Mouse (Mus musculus): ENCODE measurements around the gene Pitx2. TPM values are rescaled to one million over a fixed set of nuclear protein-coding genes. Genes with fewer than 3 reads are reported as not detected.

Pitx2 gene
- polyA plus RNA-seq, 2 experiments = 11.9 to 13.3 TPM

DNA sequence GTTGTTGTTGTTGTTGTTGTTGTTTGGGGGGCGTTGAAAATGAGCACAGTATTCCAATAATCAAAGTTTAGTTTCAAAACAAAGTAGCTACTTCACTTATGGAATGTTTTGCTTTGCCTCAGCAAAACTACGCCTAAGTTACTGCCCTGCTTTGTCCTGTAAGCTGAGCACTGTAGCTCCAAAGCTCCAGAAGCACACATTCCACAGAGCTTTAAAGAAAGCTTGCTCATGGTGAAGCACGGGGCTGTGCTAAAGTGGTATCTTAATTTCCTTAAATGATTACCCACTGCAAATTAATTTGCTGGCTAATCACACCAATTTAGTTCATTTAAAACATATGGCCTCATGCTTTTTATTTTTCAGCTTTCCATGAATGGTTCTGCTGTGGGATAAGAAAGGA is 1.5 kb downstream of the Pitx2 start:
- Histone ChIP-seq H3K36me3 (ENCODE audit: control insufficient read depth, insufficient read depth, low read length) (no peaks in the 10 kb centered on the region), H3K27me3 (ENCODE audit: control insufficient read depth, insufficient read depth, low read length) (peaks cover 96% of the 10 kb centered on the region), H3K27ac (replicated peaks; ENCODE audit: low read depth, low read length) (no peak overlapping the region), H3K9ac (ENCODE audit: low read depth, low read length, severe bottlenecking) (no peak overlapping the region), H3K9me3 (ENCODE audit: control insufficient read depth, low read length) (no peaks in the 10 kb centered on the region), H3K4me3 (replicated peaks; ENCODE audit: low read length) (no peak overlapping the region; the same call in 1 of the 2 replicates), H3K4me1 (ENCODE audit: control insufficient read depth, insufficient read depth, low read length) (peaks cover 11% of the 10 kb centered on the region; the same call in 1 of the 2 replicates), H3K4me2 (replicated peaks; ENCODE audit: low read depth, low read length, severe bottlenecking) (no peak overlapping the region)
- 2% methylated on average over 3 of the region's 3 CpGs for WGBS
- DNase-seq (ENCODE audit: low spot score) (no peak), ATAC-seq (ENCODE audit: low FRiP score, low read depth) (no peak)
- no peak for TF ChIP-seq POLR2A (IDR thresholded peaks at IDR 0.05; ENCODE audit: borderline replicate concordance, extremely low read depth, insufficient read depth, insufficient read length)

DNA sequence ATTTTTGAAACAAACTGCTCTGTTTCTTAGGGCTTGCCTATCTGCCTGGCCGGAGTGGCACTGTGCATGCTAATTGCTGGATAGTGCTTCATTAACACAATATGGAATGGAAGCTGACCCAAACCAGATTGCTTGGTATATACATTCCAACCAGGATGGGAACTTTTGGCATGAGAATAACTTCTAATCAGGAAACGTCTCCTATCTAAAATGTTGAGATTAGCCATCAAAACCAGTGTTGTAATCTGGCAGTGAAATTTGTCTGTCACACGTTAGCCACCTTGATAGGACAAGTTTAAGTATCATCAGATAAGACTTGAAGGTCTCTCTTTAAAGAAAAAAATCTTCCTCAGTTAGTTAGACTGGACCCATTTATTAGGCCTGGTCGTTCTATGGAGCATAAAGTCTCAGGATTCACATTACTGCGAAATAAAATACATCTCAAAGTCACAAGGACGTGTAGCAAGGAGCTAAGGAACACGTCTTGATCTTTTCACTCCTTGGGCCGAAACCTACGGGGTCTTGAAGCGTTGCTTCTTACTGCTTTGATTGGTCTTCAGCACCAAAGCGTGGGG is 2.1 kb downstream of the Pitx2 start:
- Histone ChIP-seq H3K9me3 (ENCODE audit: control insufficient read depth, low read length) (no peaks in the 10 kb centered on the region), H3K27me3 (ENCODE audit: control insufficient read depth, insufficient read depth, low read length) (peaks cover 94% of the 10 kb centered on the region), H3K27ac (replicated peaks; ENCODE audit: low read depth, low read length) (no peak overlapping the region), H3K4me2 (replicated peaks; ENCODE audit: low read depth, low read length, severe bottlenecking) (no peak overlapping the region), H3K9ac (ENCODE audit: low read depth, low read length, severe bottlenecking) (no peak overlapping the region), H3K36me3 (ENCODE audit: control insufficient read depth, insufficient read depth, low read length) (no peaks in the 10 kb centered on the region), H3K4me1 (ENCODE audit: control insufficient read depth, insufficient read depth, low read length) (peaks cover 11% of the 10 kb centered on the region; the same call in 1 of the 2 replicates), H3K4me3 (replicated peaks; ENCODE audit: low read length) (peak overlapping the region; percentile 11)
- 6% methylated on average over 11 of the region's 11 CpGs for WGBS
- TF ChIP-seq POLR2A (IDR thresholded peaks at IDR 0.05; ENCODE audit: borderline replicate concordance, extremely low read depth, insufficient read depth, insufficient read length) = no peak
- DNase-seq (ENCODE audit: low spot score) (no peak), ATAC-seq (ENCODE audit: low FRiP score, low read depth) (no peak)

DNA sequence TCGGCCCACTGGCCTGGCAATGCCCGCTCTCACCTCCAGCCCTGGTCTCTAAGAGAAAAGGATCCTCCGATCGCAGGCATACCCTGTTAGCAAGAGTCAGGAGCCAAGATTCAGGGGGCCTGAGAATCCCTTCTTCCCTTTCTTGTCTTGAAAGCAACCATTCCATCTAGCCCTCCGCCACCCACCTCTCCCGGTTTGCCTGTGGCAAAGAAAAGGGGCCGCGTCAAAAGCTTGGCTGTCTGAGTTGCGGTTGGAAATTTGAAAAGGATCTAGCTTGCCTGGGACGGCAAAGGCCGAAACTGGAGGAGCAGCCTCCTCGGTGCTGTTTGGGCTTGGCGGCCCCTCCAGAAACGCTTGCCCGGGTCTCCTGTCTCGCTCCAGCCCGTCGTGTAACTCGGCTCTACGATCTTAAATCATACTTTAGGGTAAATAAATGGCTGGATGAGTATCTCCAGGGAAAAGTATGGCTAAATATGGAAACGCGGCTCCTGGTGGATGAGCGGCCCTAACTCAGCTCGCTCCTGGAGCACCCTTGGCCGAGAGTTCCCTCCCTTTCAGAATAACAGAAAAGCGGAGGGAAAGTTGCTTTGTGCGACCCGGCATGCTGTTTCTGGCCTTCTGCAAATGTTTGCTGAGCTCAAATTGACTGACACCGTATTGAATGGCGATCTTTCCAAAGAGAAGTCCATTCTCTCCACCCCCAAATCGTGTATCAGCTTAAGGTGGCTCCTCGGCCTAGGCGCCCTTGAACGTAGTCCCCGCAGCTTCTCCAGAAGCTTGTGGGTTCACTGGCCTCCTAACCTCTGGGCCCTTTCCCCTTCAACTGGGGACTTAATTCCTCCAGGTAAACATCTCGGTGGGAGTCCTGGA is 3.4 kb downstream of the Pitx2 start:
- peak overlapping the region; percentile 9 for H3K4me3 ChIP-seq (replicated peaks; ENCODE audit: low read length)
- 3% methylated on average over 35 of the region's 36 CpGs for WGBS
- peak overlapping the region; percentile 21; the same call in 1 of the 2 replicates for H3K9ac ChIP-seq (ENCODE audit: low read depth, low read length, severe bottlenecking)
- no peaks in the 10 kb centered on the region for H3K36me3 ChIP-seq (ENCODE audit: control insufficient read depth, insufficient read depth, low read length)
- H3K4me2 ChIP-seq (replicated peaks; ENCODE audit: low read depth, low read length, severe bottlenecking) = peak overlapping the region; percentile 78; the same call in 1 of the 2 replicates
- no peaks in the 10 kb centered on the region for H3K9me3 ChIP-seq (ENCODE audit: control insufficient read depth, low read length)
- TF ChIP-seq POLR2A (IDR thresholded peaks at IDR 0.05; ENCODE audit: borderline replicate concordance, extremely low read depth, insufficient read depth, insufficient read length) = no peak
- no peak overlapping the region for H3K27ac ChIP-seq (replicated peaks; ENCODE audit: low read depth, low read length)
- no peak for ATAC-seq (ENCODE audit: low FRiP score, low read depth)
- no peak for DNase-seq (ENCODE audit: low spot score)
- peaks cover 11% of the 10 kb centered on the region; the same call in 1 of the 2 replicates for H3K4me1 ChIP-seq (ENCODE audit: control insufficient read depth, insufficient read depth, low read length)
- H3K27me3 ChIP-seq (ENCODE audit: control insufficient read depth, insufficient read depth, low read length) = peaks cover 94% of the 10 kb centered on the region

DNA sequence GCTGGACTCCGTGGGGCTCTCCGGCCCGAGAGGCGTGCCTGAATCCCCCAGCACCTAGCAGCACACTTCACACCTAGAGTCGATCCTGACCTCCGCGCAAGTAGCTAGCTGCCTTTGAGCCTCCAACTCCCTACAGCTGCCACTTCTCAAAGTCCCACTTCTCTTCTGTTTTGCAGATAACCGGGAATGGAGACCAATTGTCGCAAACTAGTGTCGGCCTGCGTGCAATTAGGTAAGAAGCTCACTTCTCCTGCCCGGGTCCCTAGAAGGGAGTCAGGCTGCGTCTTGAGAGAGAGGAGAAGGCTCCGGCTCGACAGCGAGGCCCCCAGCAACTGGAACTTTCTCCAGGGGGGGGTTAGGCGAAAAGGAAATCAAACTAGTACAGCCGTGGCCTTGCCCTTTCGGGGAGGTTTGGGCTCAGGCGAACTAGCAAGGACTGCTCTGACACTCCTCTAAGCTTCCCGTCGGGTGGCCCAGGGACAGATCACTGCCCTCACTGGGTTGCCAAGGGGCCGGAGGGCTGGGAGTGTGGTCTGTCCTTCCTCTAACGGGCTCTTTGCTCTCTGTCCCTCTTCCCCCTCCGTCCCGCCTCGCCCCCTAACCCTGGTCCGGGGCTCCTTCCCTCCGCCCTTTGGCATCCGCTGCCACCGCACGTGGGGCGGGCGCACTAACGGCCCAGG is 4.2 kb downstream of the Pitx2 start:
- TF ChIP-seq POLR2A (IDR thresholded peaks at IDR 0.05; ENCODE audit: borderline replicate concordance, extremely low read depth, insufficient read depth, insufficient read length) = no peak
- Histone ChIP-seq H3K27ac (replicated peaks; ENCODE audit: low read depth, low read length) (no peak overlapping the region), H3K4me3 (replicated peaks; ENCODE audit: low read length) (peak overlapping the region; percentile 42), H3K4me1 (ENCODE audit: control insufficient read depth, insufficient read depth, low read length) (peaks cover 11% of the 10 kb centered on the region; the same call in 1 of the 2 replicates), H3K9ac (ENCODE audit: low read depth, low read length, severe bottlenecking) (peak overlapping the region; percentile 21; the same call in 1 of the 2 replicates), H3K27me3 (ENCODE audit: control insufficient read depth, insufficient read depth, low read length) (peaks cover 96% of the 10 kb centered on the region), H3K36me3 (ENCODE audit: control insufficient read depth, insufficient read depth, low read length) (no peaks in the 10 kb centered on the region), H3K9me3 (ENCODE audit: control insufficient read depth, low read length) (no peaks in the 10 kb centered on the region), H3K4me2 (replicated peaks; ENCODE audit: low read depth, low read length, severe bottlenecking) (peak overlapping the region; percentile 78)
- DNase-seq (ENCODE audit: low spot score) (no peak), ATAC-seq (ENCODE audit: low FRiP score, low read depth) (no peak)
- WGBS = 3% methylated on average over 31 of the region's 35 CpGs

Measured in limb, embryonic 14.5 days (tissue).